Mouse (Mus musculus) adipocyte (in vitro differentiated cells): ENCODE measurements around the gene Tmem104.

Experiments
- DNase-seq: peaks from one replicate; pipeline ENCODE4 v3.0.0-alpha.2; 2016; ENCODE audit warnings: low spot score

Gene Tmem104

GRCm38 (mm10) chr11:115282723-115283485 is 95.6 kb downstream of the Tmem104 start:
- DNase-seq, result no peak

- no peak for DNase-seq
Observed at GRCm38 (mm10) chr11:115283486-115283765, 96.1 kb downstream of the Tmem104 start.

- DNase-seq, result no peak
Observed at GRCm38 (mm10) chr11:115283891-115284620, 96.8 kb downstream of the Tmem104 start.

- no peak for DNase-seq
Observed at GRCm38 (mm10) chr11:115285282-115285681, 98.0 kb downstream of the Tmem104 start.

- peak; percentile 25 for DNase-seq
Observed at GRCm38 (mm10) chr11:115286201-115286993, 99.1 kb downstream of the Tmem104 start.

- DNase-seq, result no peak
Observed at GRCm38 (mm10) chr11:115287386-115287785, 100.1 kb downstream of the Tmem104 start.

GRCm38 (mm10) chr11:115288305-115288704 is 101.0 kb downstream of the Tmem104 start:
- DNase-seq, result no peak

- DNase-seq, result no peak
Observed at GRCm38 (mm10) chr11:115289885-115290284, 102.6 kb downstream of the Tmem104 start.

GRCm38 (mm10) chr11:115290314-115290713 is 103.0 kb downstream of the Tmem104 start:
- peak; percentile 37 for DNase-seq

- DNase-seq, result peak; percentile 95
Observed at GRCm38 (mm10) chr11:115290919-115291318, 103.6 kb downstream of the Tmem104 start.

GRCm38 (mm10) chr11:115291503-115291902 is 104.2 kb downstream of the Tmem104 start:
- no peak for DNase-seq

GRCm38 (mm10) chr11:115292631-115293375 is 105.5 kb downstream of the Tmem104 start:
- DNase-seq, result no peak

- DNase-seq, result no peak
Observed at GRCm38 (mm10) chr11:115295939-115296338, 108.7 kb downstream of the Tmem104 start.
